Mouse (Mus musculus): Measurements from ENCODE around the gene Ctbs.

- TF ChIP-seq CTCF (IDR thresholded peaks at IDR 0.05; ENCODE audit: low read depth, low read length) (no peak), POLR2A (IDR thresholded peaks at IDR 0.05; ENCODE audit: extremely low read depth, insufficient read depth, low read length) (no peak)
These were observed 1.2 kb upstream of the Ctbs start for GRCm38 (mm10) chr3:146448372-146448771.

Measured in liver, adult 2 months (tissue).